Mouse (Mus musculus) heart, postnatal 25 days (tissue): Measurements from ENCODE around the gene Sorcs1. TPM values are rescaled to one million over a fixed set of nuclear protein-coding genes. Genes with fewer than 3 reads are reported as not detected.

ENCODE experiments used
- DNase-seq: peaks from one replicate; pipeline ENCODE4 v3.0.0; 2022; ENCODE audit warnings: low spot score
- intact Hi-C: fragments of 180-260 bp; cut with DNase I; formaldehyde crosslinking; loops from one replicate; pipeline ENCODE4 v1.15.1; 2025
- total RNA-seq, 2 experiments: library from RNA; stranded (reverse); gene quantifications; 2 replicates each; pipeline ENCODE4 v1.2.3; 2021

Sorcs1 gene
- total RNA-seq, 2 experiments from 2014 or later, result 0.16 to 0.25 TPM

GRCm38 (mm10) chr19:50307046-50307445 lies 371.4 kb downstream of the Sorcs1 start:
- intact Hi-C loops, result no loop called here
- no peak for DNase-seq

GRCm38 (mm10) chr19:50294205-50294604 lies 384.2 kb downstream of the Sorcs1 start:
- intact Hi-C loops, result no loop called here
- DNase-seq, result no peak

- DNase-seq, result no peak
- intact Hi-C loops, result no loop called here
Measured at GRCm38 (mm10) chr19:50264450-50264849, 414.0 kb downstream of the Sorcs1 start.

GRCm38 (mm10) chr19:50258718-50259413 lies 419.6 kb downstream of the Sorcs1 start:
- intact Hi-C loops, result no loop called here

GRCm38 (mm10) chr19:50220476-50220875 lies 458.0 kb downstream of the Sorcs1 start:
- no peak for DNase-seq
- intact Hi-C loops, result no loop called here

More at GRCm38 (mm10) chr19:50258718-50259413, 419.6 kb downstream of the Sorcs1 start:
- no peak for DNase-seq

GRCm38 (mm10) chr19:50214466-50215228 lies 463.8 kb downstream of the Sorcs1 start:
- intact Hi-C loops, result no loop called here
- DNase-seq, result no peak

GRCm38 (mm10) chr19:50210456-50210855 lies 468.0 kb downstream of the Sorcs1 start:
- intact Hi-C loops, result no loop called here
- DNase-seq, result no peak

- intact Hi-C loops, result no loop called here
- DNase-seq, result no peak
Measured at GRCm38 (mm10) chr19:50204341-50204740, 474.1 kb downstream of the Sorcs1 start.

- no peak for DNase-seq
- intact Hi-C loops, result no loop called here
Measured at GRCm38 (mm10) chr19:50196592-50196991, 481.9 kb downstream of the Sorcs1 start.

- intact Hi-C loops, result no loop called here
- DNase-seq, result no peak
Measured at GRCm38 (mm10) chr19:50185769-50186715, 492.4 kb downstream of the Sorcs1 start.

- no peak for DNase-seq
- intact Hi-C loops, result no loop called here
Measured at GRCm38 (mm10) chr19:50184901-50185623, 493.4 kb downstream of the Sorcs1 start.

GRCm38 (mm10) chr19:50178851-50179250 lies 499.6 kb downstream of the Sorcs1 start:
- DNase-seq, result no peak
- intact Hi-C loops, result no loop called here

GRCm38 (mm10) chr19:50178151-50178550 lies 500.3 kb downstream of the Sorcs1 start:
- intact Hi-C loops, result no loop called here
- no peak for DNase-seq

- DNase-seq, result no peak
- intact Hi-C loops, result no loop called here
Measured at GRCm38 (mm10) chr19:50171849-50172248, 506.6 kb downstream of the Sorcs1 start.

GRCm38 (mm10) chr19:50151111-50151510 lies 527.3 kb downstream of the Sorcs1 start:
- intact Hi-C loops, result no loop called here

GRCm38 (mm10) chr19:50145919-50146318 lies 532.5 kb downstream of the Sorcs1 start:
- intact Hi-C loops, result no loop called here
- no peak for DNase-seq

More at GRCm38 (mm10) chr19:50151111-50151510, 527.3 kb downstream of the Sorcs1 start:
- no peak for DNase-seq

GRCm38 (mm10) chr19:50141853-50142252 lies 536.6 kb downstream of the Sorcs1 start:
- DNase-seq, result no peak
- intact Hi-C loops, result no loop called here

- intact Hi-C loops, result no loop called here
- no peak for DNase-seq
Measured at GRCm38 (mm10) chr19:50134656-50135055, 543.8 kb downstream of the Sorcs1 start.

- intact Hi-C loops, result no loop called here
- DNase-seq, result no peak
Measured at GRCm38 (mm10) chr19:50105842-50106585, 572.4 kb downstream of the Sorcs1 start.
